Mouse (Mus musculus): ENCODE measurements around the gene Zp2.

Zp2 gene

DNA sequence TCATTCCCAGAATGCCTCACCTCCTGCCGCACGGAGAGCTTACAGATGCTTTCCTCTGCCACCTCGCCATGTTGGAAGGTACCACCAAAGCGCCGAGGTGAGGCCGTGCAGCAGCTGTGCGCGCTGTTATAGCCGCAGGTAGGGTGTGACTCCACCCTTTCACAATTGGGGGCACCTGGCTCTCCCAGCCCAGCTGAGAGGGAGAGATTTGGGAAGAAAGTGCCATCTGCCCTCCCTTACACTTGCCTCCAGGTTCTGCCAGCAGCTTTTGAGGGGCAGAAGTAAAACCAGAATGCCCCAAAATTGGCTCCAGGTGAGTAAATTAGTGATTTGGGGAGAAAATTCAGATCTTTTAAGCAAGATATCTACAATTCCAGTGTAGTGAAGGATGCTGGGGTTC is at the start of gene Zp2:
Gene Zp2, minus strand, starts transcription at position 101 of the 400 bp plus-strand sequence.
- no peak for DNase-seq

DNA sequence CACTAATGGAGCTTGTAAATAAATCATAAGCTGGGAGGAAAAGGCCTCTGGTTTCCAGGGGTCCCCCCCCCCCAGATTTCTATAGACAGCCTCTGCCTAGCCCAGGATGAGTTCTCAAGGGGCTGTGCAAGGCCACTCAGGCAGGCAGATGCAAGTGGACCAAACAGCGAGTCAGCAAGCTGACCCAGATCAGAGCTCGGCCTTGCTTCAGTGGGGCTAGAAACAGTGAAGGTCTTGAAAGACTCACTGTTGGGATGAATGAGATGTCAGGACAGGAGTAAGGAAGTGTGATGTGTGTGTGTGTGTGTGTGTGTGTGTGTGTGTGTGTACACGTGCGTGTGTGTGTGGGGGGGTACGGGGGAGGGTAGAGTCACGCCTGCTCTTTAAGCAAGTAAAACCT is 47.7 kb upstream of the Zp2 start:
- DNase-seq, result no peak

GRCm38 (mm10) chr7:120192207-120192606 is 47.1 kb upstream of the Zp2 start:
- no peak for DNase-seq

DNA sequence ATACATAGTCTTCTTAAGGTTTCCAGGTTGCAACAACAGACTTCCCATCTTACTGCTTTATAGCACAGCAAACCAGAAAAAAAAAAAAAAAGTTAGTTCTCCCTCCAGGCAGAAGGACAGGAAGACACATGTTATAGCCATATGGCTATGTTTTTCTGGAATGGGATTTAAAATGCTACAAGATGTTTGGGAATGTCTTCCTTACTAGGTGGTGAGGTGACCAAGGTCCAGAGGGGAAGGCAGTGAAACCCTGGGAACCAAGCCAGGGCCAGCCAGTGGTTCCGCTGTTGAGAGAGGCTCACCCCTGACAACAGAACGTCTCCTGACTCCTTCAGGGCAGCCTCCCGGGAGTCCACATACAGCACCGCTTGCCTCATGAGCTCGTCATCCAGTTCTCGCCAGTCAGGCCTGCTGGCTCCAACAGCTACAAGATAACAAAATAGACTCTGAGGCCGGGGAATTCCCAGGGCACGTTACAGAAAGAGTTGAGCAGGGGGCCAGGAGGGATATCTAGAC is 45.1 kb upstream of the Zp2 start:
- peak; percentile 18 for DNase-seq

DNA sequence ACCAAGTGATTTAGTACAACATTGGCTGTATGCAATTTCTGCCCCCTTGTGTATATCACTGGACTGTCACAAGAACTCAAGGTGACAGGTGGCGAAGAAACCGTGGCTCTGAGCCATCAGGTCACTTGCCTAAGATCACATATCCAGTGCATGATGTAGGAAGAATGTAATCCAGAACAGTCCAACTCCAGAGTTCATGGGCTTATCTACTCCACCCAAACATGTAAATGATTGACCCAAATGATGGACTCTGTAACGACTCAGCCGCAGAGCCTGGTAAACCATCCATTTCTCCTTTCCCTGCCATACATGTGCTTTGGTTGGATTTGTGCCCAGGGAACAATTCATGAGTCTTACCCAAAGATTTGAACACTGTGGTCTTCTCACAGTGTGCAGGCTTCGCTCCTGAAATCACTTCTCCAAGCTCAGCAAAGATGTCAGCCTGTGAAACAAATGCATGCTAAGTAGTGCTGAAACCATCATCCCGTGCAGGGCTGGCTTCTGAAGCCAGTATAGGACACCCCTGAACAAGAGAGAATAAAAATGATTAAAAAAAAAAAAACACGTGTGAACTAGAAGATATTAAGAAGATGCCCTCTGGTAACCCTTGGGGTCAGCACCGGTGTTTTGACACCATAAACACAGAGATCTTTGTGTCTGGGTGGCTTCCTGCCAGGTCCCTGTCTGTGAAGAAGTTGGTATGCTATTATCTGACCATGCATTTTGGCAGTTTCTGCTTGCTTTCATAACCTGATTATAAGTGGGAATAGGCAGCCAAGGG is 44.5 kb upstream of the Zp2 start:
- no peak for DNase-seq

GRCm38 (mm10) chr7:120188946-120189345 is 43.9 kb upstream of the Zp2 start:
- DNase-seq, result no peak

DNA sequence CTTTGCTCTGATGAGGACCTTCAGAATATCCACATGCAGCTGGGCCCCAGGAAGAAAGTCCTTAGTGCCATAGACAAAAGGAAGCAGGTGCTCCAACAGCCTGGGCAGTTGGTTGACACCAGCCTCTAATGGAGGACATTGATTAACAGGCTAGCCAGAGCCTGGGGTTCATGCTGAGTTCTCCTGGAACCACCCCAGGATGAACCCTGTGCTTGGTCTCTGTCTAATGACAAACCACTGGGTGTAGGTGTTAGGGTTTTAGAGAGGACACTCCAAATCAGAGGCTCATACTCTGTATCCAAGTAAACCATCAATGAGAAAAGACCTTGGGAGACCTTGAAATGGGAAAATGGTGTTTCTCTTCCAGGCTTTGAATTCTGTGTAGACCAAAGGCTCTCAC is 37.8 kb upstream of the Zp2 start:
- no peak for DNase-seq

DNA sequence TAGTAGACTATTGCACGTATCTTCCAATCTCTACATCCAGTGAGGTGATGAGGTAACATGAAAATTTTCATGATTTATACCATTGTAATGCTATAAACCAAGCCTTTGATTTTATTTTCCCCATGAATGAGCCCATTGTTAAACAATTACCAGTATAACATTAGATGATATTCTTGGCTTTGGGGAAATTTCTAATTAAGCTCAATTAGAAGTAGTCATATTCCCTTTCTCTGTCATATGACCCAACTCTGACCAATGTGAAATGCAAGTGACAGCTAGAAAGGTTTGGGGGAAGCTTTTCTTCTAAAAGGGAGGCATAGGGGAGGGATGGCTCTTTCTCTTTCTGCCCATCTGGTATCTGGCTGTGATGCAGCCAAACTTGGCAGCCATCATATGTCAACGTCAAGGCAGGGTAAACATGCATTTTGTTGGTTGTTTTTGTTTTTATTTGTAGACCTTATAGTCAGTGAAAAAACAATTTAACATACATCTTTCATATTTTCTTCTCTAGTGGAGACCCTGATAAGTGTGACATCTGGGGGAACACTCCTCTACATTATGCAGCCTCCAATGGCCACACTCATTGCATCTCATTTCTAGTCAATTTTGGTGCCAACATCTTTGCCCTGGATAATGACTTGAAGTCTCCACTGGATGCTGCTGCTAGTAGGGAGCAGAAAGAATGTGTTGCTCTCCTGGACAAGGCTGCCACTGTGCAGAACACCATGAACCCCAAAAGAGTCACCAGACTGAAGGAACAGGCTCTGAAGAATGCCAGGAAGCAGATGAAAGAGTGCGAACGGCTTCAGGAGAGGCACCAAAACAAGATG is 36.5 kb upstream of the Zp2 start:
- no peak for DNase-seq

GRCm38 (mm10) chr7:120180547-120180946 is 35.5 kb upstream of the Zp2 start:
- DNase-seq, result no peak

DNA sequence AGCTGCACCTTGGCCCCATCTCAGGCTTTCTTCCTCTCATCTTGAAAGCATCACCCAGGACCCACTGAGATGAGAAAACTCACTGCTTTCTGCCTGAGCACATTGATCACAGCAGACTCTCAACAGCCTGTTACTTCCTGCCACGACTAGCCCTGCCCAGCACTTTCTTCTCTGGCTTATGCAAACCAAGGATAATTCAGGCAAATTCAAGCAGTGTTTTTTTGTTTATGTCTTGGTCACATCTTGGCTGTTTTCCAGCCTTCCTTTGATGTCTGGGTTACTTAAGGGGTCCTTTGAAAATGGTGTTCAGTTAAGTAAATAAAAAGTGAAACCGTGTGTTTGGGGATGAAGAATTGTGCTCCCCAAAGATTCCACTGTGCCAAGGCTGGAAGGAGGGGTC is 33.8 kb upstream of the Zp2 start:
- DNase-seq, result no peak

- no peak for DNase-seq
These were observed 32.5 kb upstream of the Zp2 start for GRCm38 (mm10) chr7:120177611-120178010.

- DNase-seq, result no peak
These were observed 29.8 kb upstream of the Zp2 start for GRCm38 (mm10) chr7:120174723-120175504.

GRCm38 (mm10) chr7:120173603-120174244 is 28.6 kb upstream of the Zp2 start, which contains the start of gene Anks4b:
Anks4b (plus strand) TSS chr7:120173858.
- peak; percentile 57 for DNase-seq

- no peak for DNase-seq
These were observed 27.2 kb upstream of the Zp2 start for GRCm38 (mm10) chr7:120172188-120172700.

GRCm38 (mm10) chr7:120163581-120164251 is 18.6 kb upstream of the Zp2 start:
- no peak for DNase-seq

DNA sequence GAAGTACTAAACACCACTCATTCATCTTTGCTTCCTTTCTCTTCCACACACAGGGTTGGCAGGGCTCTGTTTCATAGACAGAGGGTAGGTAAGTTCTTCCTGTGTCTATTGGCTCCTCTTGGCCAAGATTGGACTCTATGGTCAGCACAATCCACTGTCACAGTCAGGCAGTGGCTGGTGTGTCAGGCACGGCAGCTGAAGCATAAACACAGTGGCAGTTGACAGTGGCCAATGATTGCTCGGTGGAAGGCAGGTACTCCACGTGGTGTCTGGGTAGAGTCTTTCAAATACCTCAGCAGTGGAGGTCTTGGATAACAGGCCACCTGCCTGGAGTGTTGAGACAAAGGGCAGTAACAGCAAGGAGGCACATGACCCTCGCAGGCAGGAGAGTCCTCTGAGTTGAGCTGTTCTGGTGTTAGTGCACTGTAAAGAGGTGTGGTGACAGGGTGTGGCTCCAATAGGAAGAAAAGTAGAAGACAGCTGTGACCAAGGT is 13.1 kb upstream of the Zp2 start:
- DNase-seq, result no peak

DNA sequence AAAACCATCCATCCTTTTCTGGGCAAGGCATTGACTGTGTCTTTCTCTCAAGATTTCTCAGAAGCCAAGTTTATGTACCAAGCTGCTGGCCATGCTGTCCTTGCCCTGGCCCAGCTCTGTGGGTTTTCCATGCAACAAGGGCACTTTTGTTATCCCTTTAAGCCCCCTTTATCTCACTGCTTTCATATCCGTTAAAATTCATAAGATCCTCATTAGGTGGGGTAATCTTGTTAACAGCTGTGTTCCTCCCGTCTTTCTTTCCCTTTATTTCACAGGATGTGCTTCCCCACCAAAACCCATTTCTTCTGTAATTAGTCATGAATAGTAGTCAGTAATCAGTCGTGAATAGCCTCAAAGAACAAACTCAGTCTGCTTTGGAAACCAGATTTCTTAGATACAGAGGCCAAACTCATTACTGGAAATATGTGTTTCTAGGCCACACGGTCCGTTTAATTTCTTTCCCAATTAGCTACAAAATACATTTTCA is 12.5 kb upstream of the Zp2 start:
- DNase-seq, result no peak

DNA sequence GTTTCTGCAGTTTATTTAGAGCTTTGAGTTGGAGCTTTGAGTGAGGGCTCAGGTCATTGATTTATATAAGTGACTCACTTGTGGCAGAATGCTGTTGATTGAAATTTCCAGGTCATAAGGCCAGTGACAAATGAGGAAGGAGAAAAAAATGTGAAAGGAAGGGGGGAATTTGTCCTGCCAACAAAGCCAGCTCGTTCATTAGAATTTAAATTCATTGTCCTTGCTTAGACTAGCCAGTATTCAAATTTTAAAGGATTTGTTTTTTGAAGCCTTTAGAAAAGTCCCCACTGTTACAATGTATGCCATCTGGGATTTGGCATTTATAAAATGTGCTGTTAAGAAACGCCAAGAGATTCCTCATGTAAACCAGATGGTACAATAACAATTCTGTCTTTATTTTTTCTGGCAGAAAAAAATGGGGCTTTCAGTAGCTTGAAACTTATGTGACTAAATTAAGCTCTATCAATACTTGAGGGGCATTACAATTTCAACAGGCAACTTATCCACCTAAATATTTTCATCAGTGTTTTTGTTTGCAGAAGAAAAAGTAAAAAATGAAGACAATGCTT is 11.8 kb upstream of the Zp2 start:
- no peak for DNase-seq

- no peak for DNase-seq
These were observed 5.8 kb upstream of the Zp2 start for GRCm38 (mm10) chr7:120150898-120151297.

- no peak for DNase-seq
These were observed 5.2 kb upstream of the Zp2 start for GRCm38 (mm10) chr7:120150257-120150656.

DNA sequence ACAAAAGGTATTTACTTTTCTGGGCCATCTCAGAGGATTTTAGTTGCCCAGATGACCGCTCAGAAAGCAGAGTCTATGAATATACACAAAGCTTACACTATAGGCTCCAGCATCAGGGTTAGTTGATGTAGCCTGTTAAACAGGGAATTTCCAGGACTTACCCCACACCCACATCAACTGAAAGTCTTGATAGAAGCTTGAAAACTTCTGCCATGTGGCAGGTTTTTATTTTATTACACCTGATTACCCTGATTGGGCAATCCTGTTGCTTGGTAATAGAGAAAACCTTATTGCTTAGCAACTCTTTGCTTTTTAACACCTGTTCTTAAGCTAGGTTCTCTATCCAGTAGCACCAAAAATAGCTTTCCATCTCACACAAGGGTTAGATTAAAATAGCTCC is 2.3 kb downstream of the Zp2 start:
- DNase-seq, result no peak
